In the genomic region with DNA sequence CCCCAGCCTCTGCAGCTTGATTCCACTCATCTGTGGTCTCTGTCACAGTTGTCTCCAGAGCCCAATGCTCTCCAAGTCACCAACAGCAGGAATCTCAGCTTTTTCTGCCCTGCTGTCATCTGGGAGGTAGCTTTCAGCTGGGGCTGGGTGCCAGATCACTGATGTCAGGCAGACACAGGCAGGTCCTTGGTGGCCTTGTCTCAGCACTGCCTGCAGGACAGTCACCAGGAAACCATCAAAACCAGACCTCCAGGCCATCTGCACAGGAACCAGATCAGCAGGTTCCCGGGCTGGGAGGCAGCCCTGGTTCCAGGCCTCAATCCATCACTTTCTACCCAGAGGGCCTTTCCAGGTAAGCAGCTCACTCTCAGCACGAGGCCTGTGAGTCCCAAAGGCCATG, we compare ENCODE assay signal across 12 mouse cellular contexts. TPM values are rescaled to one million over a fixed set of nuclear protein-coding genes. Genes with fewer than 3 reads are reported as not detected.
DNase-seq lines count a peak whose midpoint lies in the region; ATAC-seq and TF ChIP-seq lines count a peak whose summit lies in the region.
"Had no signal": no experiment of that assay in that cellular context is flagged by ENCODE, and none has a peak within 500 bp of the region (broad histone marks: within the 10 kb centered on the region; RNA-seq: fewer than 3 reads in every experiment).

No protein-coding gene starts in this region.

- H3K9me3 ChIP-seq in heart, embryonic 11.5 days (replicated peaks; ENCODE audit: control insufficient read depth, low read length), result no peaks in the 10 kb centered on the region
- no peaks in the 10 kb centered on the region for H3K9me3 ChIP-seq in hindbrain, postnatal 0 days (ENCODE audit: low read length)

- no peak for TF ChIP-seq CTCF in spleen, adult 2 months (IDR thresholded peaks at IDR 0.05; ENCODE audit: extremely low read depth, insufficient read depth, insufficient read length, insufficient replicate concordance)
- no peak for TF ChIP-seq CTCF in hindbrain, postnatal 0 days (IDR thresholded peaks at IDR 0.05; ENCODE audit: low read depth)

- H3K9ac ChIP-seq in heart, embryonic 11.5 days (ENCODE audit: low read depth, low read length), result no peak overlapping the region
- H3K9ac ChIP-seq in hindbrain, postnatal 0 days (replicated peaks; ENCODE audit: low read length), result no peak overlapping the region
- H3K9ac ChIP-seq: liver, embryonic 14.5 days had no signal

- H3K27me3 ChIP-seq in heart, embryonic 11.5 days (ENCODE audit: control insufficient read depth, insufficient read depth, low read length), result no peaks in the 10 kb centered on the region
- no peaks in the 10 kb centered on the region for H3K27me3 ChIP-seq in spleen, adult 2 months (ENCODE audit: control insufficient read depth, insufficient read depth, low read length)
- no peaks in the 10 kb centered on the region for H3K27me3 ChIP-seq in hindbrain, postnatal 0 days (ENCODE audit: insufficient read depth, low read length)

- TF ChIP-seq POLR2A in spleen, adult 2 months (IDR thresholded peaks at IDR 0.05; ENCODE audit: low read depth, low read length), result no peak

- intact Hi-C loops in heart, postnatal 10 days (cut with DNase I), result no loop called here

- H3K4me3 ChIP-seq in heart, embryonic 11.5 days (ENCODE audit: low read depth, low read length), result no peak overlapping the region
- no peak overlapping the region for H3K4me3 ChIP-seq in spleen, adult 2 months (ENCODE audit: extremely low read depth, insufficient read depth, insufficient read length)
- no peak overlapping the region for H3K4me3 ChIP-seq in hindbrain, postnatal 0 days (ENCODE audit: low read length)

- peak overlapping the region; percentile 57 for H3K27ac ChIP-seq in heart, embryonic 11.5 days (ENCODE audit: low read depth, low read length)
- H3K27ac ChIP-seq in spleen, adult 2 months (ENCODE audit: insufficient read depth, low read length), result peak overlapping the region; percentile 18; the same call in 1 of the 2 replicates
- no peak overlapping the region for H3K27ac ChIP-seq in hindbrain, postnatal 0 days
- H3K27ac ChIP-seq: liver, embryonic 14.5 days had no signal

- H3K4me2 ChIP-seq in heart, embryonic 11.5 days, result no peak overlapping the region
- no peak overlapping the region for H3K4me2 ChIP-seq in hindbrain, postnatal 0 days (ENCODE audit: low read depth, low read length)

- WGBS in heart, embryonic 11.5 days (ENCODE audit: insufficient replicate concordance), result 44% methylated on average over 2 of the region's 2 CpGs
- 83% methylated on average over 2 of the region's 2 CpGs for WGBS in spleen, adult 2 months
- 65% methylated on average over 2 of the region's 2 CpGs for WGBS in hindbrain, postnatal 0 days

- DNase-seq in heart, adult 9 months (ENCODE audit: low spot score in 2 of 2), result no peak
- no peak for DNase-seq in spleen, adult 2 months (ENCODE audit: low read depth in 1 of 2, low spot score in 2 of 2)
- DNase-seq in spleen, postnatal 10 days (ENCODE audit: low spot score in 2 of 2), result no peak
- DNase-seq in cerebellum, adult 11 months, result peak; percentile 42
- peak; percentile 52 to 61 for DNase-seq in heart, postnatal 10 days
- DNase-seq in hindbrain, postnatal 0 days (ENCODE audit: low spot score), result no peak
- DNase-seq in B cell, adult 2 months, result no peak

- peaks cover 42% of the 10 kb centered on the region for H3K4me1 ChIP-seq in heart, embryonic 11.5 days (ENCODE audit: control insufficient read depth, insufficient read depth, low read length)
- peaks cover 28% of the 10 kb centered on the region; the same call in 1 of the 2 replicates for H3K4me1 ChIP-seq in spleen, adult 2 months (ENCODE audit: control insufficient read depth, insufficient read depth, insufficient read length)
- no peaks in the 10 kb centered on the region for H3K4me1 ChIP-seq in hindbrain, postnatal 0 days (ENCODE audit: insufficient read depth, low read length)

- ATAC-seq in heart, embryonic 11.5 days (replicated peaks; ENCODE audit: insufficient number of reproducible peaks, low FRiP score, low TSS enrichment), result no peak
- no peak for ATAC-seq in hindbrain, postnatal 0 days
- ATAC-seq: CD4-positive, CD25-positive, alpha-beta regulatory T cell, adult 4 months; forebrain, embryonic 14.5 days; intestine, postnatal 0 days had no signal

- H3K36me3 ChIP-seq in heart, embryonic 11.5 days (ENCODE audit: control insufficient read depth, insufficient read depth, low read length), result no peaks in the 10 kb centered on the region
- no peaks in the 10 kb centered on the region for H3K36me3 ChIP-seq in spleen, adult 2 months (ENCODE audit: control insufficient read depth, insufficient read depth, low read length)
- H3K36me3 ChIP-seq in hindbrain, postnatal 0 days (ENCODE audit: insufficient read depth, low read length), result no peaks in the 10 kb centered on the region

RNA-seq across cellular contexts. Expression of a gene that starts 16.7 kb away (rescaled TPM):
- polyA plus RNA-seq in heart, embryonic 11.5 days (2014; fragmentation: Nextera tagmentation; extraction: Ambion mirVana), result 20.9 and 25.4 TPM in 2 replicates
- 17.1 and 17.8 TPM in 2 replicates for polyA plus RNA-seq in spleen, adult 2 months (2012; rRNA removed)
- total RNA-seq in heart, postnatal 10 days (2021), result 10 to 100 TPM; 28.6 to 30.4 TPM
- total RNA-seq in hindbrain, postnatal 0 days (2014; rRNA removed), result 0.58 and 4.7 TPM in 2 replicates
- 2.2 and 3.1 TPM in 2 replicates for polyA plus RNA-seq in hindbrain, postnatal 0 days (2015; fragmentation: Nextera tagmentation; extraction: Ambion mirVana)

RNA-seq across cellular contexts. Expression of a gene that starts 35.5 kb away (rescaled TPM):
- 72.0 and 75.8 TPM in 2 replicates for polyA plus RNA-seq in heart, embryonic 11.5 days (2014; fragmentation: Nextera tagmentation; extraction: Ambion mirVana)
- 57.0 and 61.6 TPM in 2 replicates for polyA plus RNA-seq in spleen, adult 2 months (2012; rRNA removed)
- 10 to 100 TPM; 40.2 to 41.7 TPM for total RNA-seq in heart, postnatal 10 days (2021)
- total RNA-seq in hindbrain, postnatal 0 days (2014; rRNA removed), result 86.9 and 115 TPM in 2 replicates
- polyA plus RNA-seq in hindbrain, postnatal 0 days (2015; fragmentation: Nextera tagmentation; extraction: Ambion mirVana), result 125 and 129 TPM in 2 replicates

Comparison
In these comparisons a context has a peak if more than half of its experiments do, and no peak if none do; other contexts are left out.
1. DNase-seq: peak in cerebellum, adult 11 months (single experiment) and heart, postnatal 10 days (2 of 2); none in heart, adult 9 months (0 of 2), spleen, adult 2 months (0 of 2), spleen, postnatal 10 days (0 of 2), hindbrain, postnatal 0 days (single experiment) and B cell, adult 2 months (0 of 2).